In the genomic region with DNA sequence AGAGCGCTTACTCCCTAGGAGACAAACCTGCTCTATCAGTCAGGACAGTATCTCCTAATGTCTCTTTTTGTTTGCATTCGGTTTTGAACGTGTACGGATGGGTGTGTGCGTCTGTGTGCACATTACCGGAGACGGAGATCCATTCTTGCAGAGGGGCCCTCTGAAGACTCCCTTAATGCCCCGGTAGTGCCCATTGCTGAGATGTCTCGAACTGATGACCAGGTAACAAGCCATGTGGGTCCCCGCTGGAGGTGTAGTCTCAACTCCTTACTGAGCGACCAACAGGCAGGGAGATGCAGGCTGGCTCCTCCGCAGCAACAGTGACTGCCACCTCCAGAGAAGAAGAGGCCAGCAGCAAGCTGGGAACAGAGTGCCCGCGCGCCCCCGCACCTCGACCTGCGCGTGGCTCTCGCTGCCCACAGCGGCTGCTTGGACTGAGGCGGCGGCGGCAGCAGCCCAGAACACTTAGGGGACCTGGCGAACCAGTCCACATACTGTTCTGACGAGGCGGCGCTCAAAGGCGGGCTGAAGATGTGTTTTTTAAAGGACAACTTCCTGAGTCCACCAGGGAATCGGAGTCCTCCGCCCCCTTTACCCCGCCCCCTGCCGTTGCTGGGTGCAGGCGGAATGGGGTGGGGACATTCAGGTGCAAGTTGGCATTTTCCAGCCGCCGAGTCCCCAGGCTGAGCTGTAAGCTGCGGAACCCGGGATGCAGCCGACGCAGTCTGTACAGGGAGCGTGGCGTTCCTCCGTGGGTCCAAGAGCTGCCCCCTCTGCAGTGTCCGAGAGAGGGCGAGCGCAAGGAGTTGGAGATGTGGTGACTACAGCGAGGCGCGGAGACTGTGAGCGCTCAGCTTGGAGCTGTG, we compare ENCODE assay signal across 8 mouse cellular contexts. TPM values are rescaled to one million over a fixed set of nuclear protein-coding genes. Genes with fewer than 3 reads are reported as not detected.
A peak's percentile ranks its signal among the peaks of the same experiment; 100 is the strongest.
DNase-seq lines count a peak whose midpoint lies in the region; ATAC-seq and TF ChIP-seq lines count a peak whose summit lies in the region.

A gene (minus strand): TSS at position 612 of the 866 bp plus-strand sequence.

- H3K36me3 ChIP-seq in intestine, postnatal 0 days (ENCODE audit: control insufficient read depth, insufficient read depth) = no peaks in the 10 kb centered on the region
- no peaks in the 10 kb centered on the region for H3K36me3 ChIP-seq in limb, embryonic 11.5 days (ENCODE audit: control insufficient read depth, insufficient read depth, low read length)
- no peaks in the 10 kb centered on the region for H3K36me3 ChIP-seq in midbrain, embryonic 13.5 days
- no peaks in the 10 kb centered on the region for H3K36me3 ChIP-seq in stomach, embryonic 16.5 days (ENCODE audit: control insufficient read depth, insufficient read depth, low read length)

- no peaks in the 10 kb centered on the region for H3K9me3 ChIP-seq in intestine, postnatal 0 days (ENCODE audit: control insufficient read depth)
- no peaks in the 10 kb centered on the region; the same call in 1 of the 2 replicates for H3K9me3 ChIP-seq in limb, embryonic 11.5 days (ENCODE audit: control insufficient read depth, low read length)
- no peaks in the 10 kb centered on the region for H3K9me3 ChIP-seq in midbrain, embryonic 13.5 days
- no peaks in the 10 kb centered on the region for H3K9me3 ChIP-seq in stomach, embryonic 16.5 days (replicated peaks; ENCODE audit: control insufficient read depth, low read length)

- H3K4me2 ChIP-seq in intestine, postnatal 0 days (replicated peaks; ENCODE audit: low read depth) = peak within 1 kb of the TSS; percentile 95
- peak within 1 kb of the TSS; percentile 97 for H3K4me2 ChIP-seq in limb, embryonic 11.5 days (ENCODE audit: low read depth, severe bottlenecking)
- peak within 1 kb of the TSS; percentile 95 for H3K4me2 ChIP-seq in midbrain, embryonic 13.5 days (replicated peaks)
- H3K4me2 ChIP-seq in stomach, embryonic 16.5 days (ENCODE audit: low read depth, low read length) = peak within 1 kb of the TSS; percentile 63

- peak; percentile 38 for DNase-seq in ES-CJ7 (ENCODE audit: low read depth, low spot score)
- DNase-seq in brain, embryonic 14.5 days (ENCODE audit: low read depth) = peak; percentile 76
- peak; percentile 7 to 23 for DNase-seq in frontal cortex, postnatal 25 days (ENCODE audit: low spot score in 2 of 2)
- DNase-seq in limb, embryonic 11.5 days (ENCODE audit: low spot score) = peak; percentile 72

- H3K27me3 ChIP-seq in intestine, postnatal 0 days (replicated peaks; ENCODE audit: control insufficient read depth, insufficient read depth, low read length) = no peaks in the 10 kb centered on the region
- no peaks in the 10 kb centered on the region for H3K27me3 ChIP-seq in limb, embryonic 11.5 days (ENCODE audit: control insufficient read depth, insufficient read depth, low read length)
- H3K27me3 ChIP-seq in midbrain, embryonic 13.5 days = no peaks in the 10 kb centered on the region
- H3K27me3 ChIP-seq in stomach, embryonic 16.5 days (ENCODE audit: control insufficient read depth, insufficient read depth, low read length) = no peaks in the 10 kb centered on the region

- no peak within 1 kb of the TSS for H3K27ac ChIP-seq in intestine, postnatal 0 days (ENCODE audit: low read depth, low read length)
- H3K27ac ChIP-seq in limb, embryonic 11.5 days (replicated peaks; ENCODE audit: low read depth, low read length) = no peak within 1 kb of the TSS
- H3K27ac ChIP-seq in midbrain, embryonic 13.5 days = peak within 1 kb of the TSS; percentile 45; the same call in 1 of the 2 replicates
- H3K27ac ChIP-seq in stomach, embryonic 16.5 days (ENCODE audit: low read length) = no peak within 1 kb of the TSS

- under 1% methylated on average over 50 of the region's 50 CpGs for WGBS in intestine, postnatal 0 days
- under 1% methylated on average over 50 of the region's 50 CpGs for WGBS in limb, embryonic 11.5 days
- under 1% methylated on average over 50 of the region's 50 CpGs for WGBS in midbrain, embryonic 13.5 days
- WGBS in stomach, embryonic 16.5 days = under 1% methylated on average over 50 of the region's 50 CpGs

- ATAC-seq in intestine, postnatal 0 days = peak; percentile 63
- ATAC-seq in limb, embryonic 11.5 days (ENCODE audit: insufficient number of reproducible peaks, low FRiP score, low TSS enrichment, low read depth) = peak; percentile 92
- peak; percentile 98 for ATAC-seq in midbrain, embryonic 13.5 days
- ATAC-seq in stomach, embryonic 16.5 days (ENCODE audit: insufficient read depth, low FRiP score) = peak; percentile 91
- ATAC-seq in erythroblast, adult 5-6 weeks (replicated peaks; ENCODE audit: low FRiP score, poor library complexity, severe bottlenecking) = no peak

- H3K4me3 ChIP-seq in intestine, postnatal 0 days (ENCODE audit: low read depth, low read length) = peak within 1 kb of the TSS; percentile 49
- H3K4me3 ChIP-seq in limb, embryonic 11.5 days (ENCODE audit: low read depth, low read length) = peak within 1 kb of the TSS; percentile 46
- H3K4me3 ChIP-seq in midbrain, embryonic 13.5 days (replicated peaks) = peak within 1 kb of the TSS; percentile 72
- peak within 1 kb of the TSS; percentile 49 for H3K4me3 ChIP-seq in stomach, embryonic 16.5 days (replicated peaks; ENCODE audit: low read length)

- H3K4me1 ChIP-seq in intestine, postnatal 0 days (replicated peaks; ENCODE audit: control insufficient read depth, insufficient read depth, low read length) = no peaks in the 10 kb centered on the region
- H3K4me1 ChIP-seq in limb, embryonic 11.5 days (ENCODE audit: control insufficient read depth, insufficient read depth, low read length) = no peaks in the 10 kb centered on the region
- 0 out of 2 replicates have a peak, but pooled peaks cover 4% of the 10 kb centered on the region for H3K4me1 ChIP-seq in midbrain, embryonic 13.5 days (replicated peaks)
- H3K4me1 ChIP-seq in stomach, embryonic 16.5 days (ENCODE audit: control insufficient read depth, insufficient read depth, low read length) = 0 out of 2 replicates have a peak, but pooled peaks cover 2% of the 10 kb centered on the region

- no peak for TF ChIP-seq POLR2A in brain, embryonic 14.5 days (IDR thresholded peaks at IDR 0.05; ENCODE audit: borderline replicate concordance, extremely low read depth, insufficient read depth, insufficient read length, poor library complexity, severe bottlenecking)

- H3K9ac ChIP-seq in intestine, postnatal 0 days (ENCODE audit: low read depth, low read length) = 0 out of 2 replicates have a peak within 1 kb of the TSS, but pooled peaks have one; percentile 12
- H3K9ac ChIP-seq in limb, embryonic 11.5 days (ENCODE audit: low read length) = peak within 1 kb of the TSS; percentile 30
- peak within 1 kb of the TSS; percentile 63 for H3K9ac ChIP-seq in midbrain, embryonic 13.5 days (replicated peaks)
- H3K9ac ChIP-seq in stomach, embryonic 16.5 days (ENCODE audit: low read length) = peak within 1 kb of the TSS; percentile 41

- peak; percentile 30; the same call in 1 of the 2 replicates for TF ChIP-seq CTCF in brain, embryonic 14.5 days (IDR thresholded peaks at IDR 0.05; ENCODE audit: borderline replicate concordance, extremely low read depth, insufficient read depth, insufficient read length)
- peak; percentile 57 for TF ChIP-seq CTCF in intestine, postnatal 0 days (IDR thresholded peaks at IDR 0.05; ENCODE audit: low read depth)

RNA-seq across cellular contexts. Expression of the gene that starts here (rescaled TPM):
- polyA plus RNA-seq in brain, embryonic 14.5 days (2012; rRNA removed) = 0.26 and 0.66 TPM in 2 replicates
- polyA plus RNA-seq in intestine, postnatal 0 days (2015; fragmentation: Nextera tagmentation; extraction: Ambion mirVana) = 0.08 and 0.09 TPM in 2 replicates
- polyA plus RNA-seq in limb, embryonic 11.5 days (2014; fragmentation: Nextera tagmentation; extraction: Ambion mirVana) = 0.09 and 0.10 TPM in 2 replicates
- 1.0 and 1.4 TPM in 2 replicates for polyA plus RNA-seq in midbrain, embryonic 13.5 days (2015; fragmentation: Nextera tagmentation; extraction: Ambion mirVana)
- 0.19 and 0.27 TPM in 2 replicates for polyA plus RNA-seq in stomach, embryonic 16.5 days (2015; fragmentation: Nextera tagmentation; extraction: Ambion mirVana)
- total RNA-seq in erythroblast, adult 5-6 weeks (2015; ENCODE audit: low replicate concordance) = not detected in 2 replicates
- total RNA-seq in erythroblast, adult 5-6 weeks (2017; ENCODE audit: low replicate concordance) = not detected in 2 replicates

Comparison
In these comparisons a context has a peak if more than half of its experiments do, and no peak if none do; other contexts are left out.
1. Peak in DNase-seq in brain, embryonic 14.5 days; RNA of the gene not detected or under 1 TPM.
2. Peak in ATAC-seq, H3K4me3 ChIP-seq, H3K9ac ChIP-seq and H3K4me2 ChIP-seq in intestine, postnatal 0 days; RNA of the gene not detected or under 1 TPM.
3. Peak in DNase-seq, ATAC-seq, H3K4me3 ChIP-seq, H3K9ac ChIP-seq and H3K4me2 ChIP-seq in limb, embryonic 11.5 days; RNA of the gene not detected or under 1 TPM.
4. Peak in ATAC-seq, H3K4me3 ChIP-seq, H3K9ac ChIP-seq and H3K4me2 ChIP-seq in stomach, embryonic 16.5 days; RNA of the gene not detected or under 1 TPM.
5. DNase-seq: peak in every context shown above with its lines; median percentile 76 in brain, embryonic 14.5 days; 72 in limb, embryonic 11.5 days; 38 in ES-CJ7; 15 in frontal cortex, postnatal 25 days.
6. H3K9ac ChIP-seq: peak in every context shown above with its lines; median percentile 63 in midbrain, embryonic 13.5 days; 41 in stomach, embryonic 16.5 days; 30 in limb, embryonic 11.5 days; 12 in intestine, postnatal 0 days.